Mouse (Mus musculus) adrenal gland, postnatal 36 days (tissue): ENCODE measurements around the gene Cacna2d4. TPM values are rescaled to one million over a fixed set of nuclear protein-coding genes. Genes with fewer than 3 reads are reported as not detected.
A peak's percentile ranks its signal among the peaks of the same experiment; 100 is the strongest.

Experiments
- DNase-seq, 2 experiments: peaks; one replicate each; pipeline ENCODE4 v3.0.0; 2021; ENCODE audit warnings: mixed read lengths in 1 of 2
- total RNA-seq, 2 experiments: library from RNA; stranded (reverse); gene quantifications; 2 replicates each; pipeline ENCODE4 v1.2.3; 2021

Gene Cacna2d4
- total RNA-seq, 2 experiments from 2014 or later: not detected

DNA sequence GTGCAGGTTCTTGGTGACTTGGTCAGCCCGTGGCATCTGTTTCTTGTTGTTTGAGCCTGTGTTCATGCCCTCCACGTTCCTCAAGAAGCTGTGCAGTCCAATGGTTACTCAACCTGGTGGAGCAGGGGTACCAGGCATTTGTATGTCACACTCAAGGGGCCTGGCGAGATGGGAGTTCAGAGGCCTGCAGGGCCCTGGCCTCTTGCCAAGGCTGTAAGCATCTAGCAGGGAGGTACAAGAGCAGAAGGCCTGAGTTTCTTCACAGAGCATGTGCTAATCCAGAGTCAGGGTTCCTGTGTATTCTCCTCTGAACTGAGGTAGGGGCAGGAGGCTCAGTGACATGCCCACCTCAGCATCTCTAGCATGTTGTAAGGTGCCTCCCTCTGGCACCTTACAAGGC lies 76.8 kb downstream of the Cacna2d4 start:
- no peak for DNase-seq

DNA sequence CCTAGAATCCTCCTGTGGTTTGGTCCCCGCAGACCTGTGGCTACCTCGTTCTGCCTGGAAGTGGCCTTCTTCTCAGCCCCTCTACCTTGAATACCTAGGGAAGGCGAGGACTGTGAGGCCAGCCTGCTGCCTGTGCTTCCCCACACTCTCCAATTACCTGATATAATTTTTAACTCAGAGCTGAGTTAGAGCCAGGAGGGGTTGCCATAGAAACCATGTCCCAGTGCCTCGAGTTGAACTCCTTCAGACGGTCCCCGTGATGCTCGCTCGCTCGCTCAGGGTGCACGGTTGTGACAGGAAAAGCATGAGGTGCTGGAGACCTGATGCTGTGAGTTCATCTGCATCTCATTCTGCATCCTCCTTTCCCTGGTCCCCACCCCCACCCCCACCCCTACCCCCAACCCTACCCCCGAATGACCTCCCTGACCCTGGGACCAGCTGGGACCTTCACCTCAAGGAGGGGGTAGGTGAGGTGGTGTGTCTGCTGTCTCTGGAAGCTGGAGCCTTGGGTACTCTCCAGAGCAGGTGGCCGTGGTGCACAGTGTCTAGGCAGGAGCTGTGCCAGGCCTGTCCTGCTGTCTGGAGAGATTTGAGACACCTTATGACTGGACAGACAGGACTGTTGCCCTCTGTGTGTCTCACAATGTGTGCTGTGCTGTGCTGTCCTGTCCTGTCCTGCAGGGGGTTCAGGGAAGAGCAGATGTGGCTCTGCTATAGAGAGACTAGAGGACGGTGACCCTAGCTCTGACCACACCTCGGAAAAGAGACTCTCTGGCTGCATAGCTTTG lies 77.5 kb downstream of the Cacna2d4 start:
- no peak for DNase-seq

DNA sequence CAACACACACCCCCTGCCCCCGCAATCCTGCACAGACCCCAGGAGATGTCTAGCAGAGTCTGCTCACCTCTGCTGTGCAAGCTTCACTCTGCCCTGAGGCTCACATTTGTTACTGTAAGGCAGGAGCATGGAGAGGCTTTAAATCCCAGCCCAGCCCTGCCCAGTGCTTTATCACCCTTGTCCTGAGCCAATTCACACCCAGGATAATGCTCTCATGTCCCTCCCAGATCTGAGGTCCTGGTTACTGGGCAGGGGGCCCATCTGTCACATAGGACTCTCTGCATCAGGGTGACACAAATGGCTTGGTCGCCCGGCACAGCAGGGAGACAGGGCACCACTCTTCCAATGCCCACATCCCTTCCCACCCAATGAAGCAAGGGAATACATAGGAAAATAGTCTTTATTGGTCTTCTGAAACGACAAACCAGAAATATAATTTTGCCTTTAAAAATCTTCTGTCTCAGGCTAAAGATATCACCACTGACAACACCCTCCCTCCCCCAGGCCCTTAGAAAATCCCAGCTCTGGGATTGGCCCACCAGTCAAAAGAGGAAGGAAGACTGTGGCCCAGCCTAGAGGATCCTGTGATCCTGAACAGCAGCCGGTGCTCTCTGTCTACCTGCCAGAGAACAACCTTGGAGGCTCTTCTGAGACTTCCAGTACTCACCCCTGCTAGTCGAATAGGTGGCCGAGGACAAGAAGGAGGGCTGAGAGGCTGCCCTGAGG lies 78.6 kb downstream of the Cacna2d4 start:
- DNase-seq: no peak

DNA sequence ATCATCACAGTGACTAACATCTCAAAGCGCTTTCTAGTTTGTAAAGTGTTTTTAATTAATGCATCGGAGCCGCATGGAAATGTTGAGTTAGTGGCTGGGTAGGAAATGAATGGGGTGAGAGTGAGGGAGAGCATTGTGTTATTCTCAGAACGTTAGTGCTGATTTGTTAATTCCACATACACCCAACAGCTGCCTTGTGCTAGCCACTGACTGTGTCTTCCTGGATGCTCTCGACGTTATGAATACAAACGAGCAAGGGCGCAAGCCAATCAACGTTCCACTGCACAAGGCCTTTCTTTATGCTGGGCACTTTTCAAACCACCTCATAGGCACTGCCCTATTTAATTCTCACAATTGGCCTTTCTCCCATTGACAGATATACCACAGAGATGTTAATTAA lies 82.4 kb downstream of the Cacna2d4 start:
- no peak for DNase-seq

DNA sequence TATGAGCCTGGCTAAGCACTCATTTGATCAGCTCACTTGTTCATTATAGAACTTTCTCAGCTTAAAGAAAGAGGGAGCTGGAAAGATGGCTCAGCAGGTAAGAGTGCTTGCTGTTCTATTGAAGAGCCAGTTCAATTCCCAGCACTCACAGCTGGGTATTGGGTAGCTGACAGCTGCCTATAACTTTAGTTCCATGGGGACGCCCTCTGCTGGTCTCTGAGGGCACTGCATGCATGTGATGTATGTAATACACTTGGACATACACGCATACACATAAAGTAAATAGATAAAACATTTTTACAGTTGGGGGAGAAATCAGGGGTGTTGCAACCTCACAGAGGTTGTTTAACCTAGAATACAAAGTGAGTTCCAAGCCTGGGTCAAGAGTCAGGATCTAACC lies 83.0 kb downstream of the Cacna2d4 start:
- DNase-seq: no peak

DNA sequence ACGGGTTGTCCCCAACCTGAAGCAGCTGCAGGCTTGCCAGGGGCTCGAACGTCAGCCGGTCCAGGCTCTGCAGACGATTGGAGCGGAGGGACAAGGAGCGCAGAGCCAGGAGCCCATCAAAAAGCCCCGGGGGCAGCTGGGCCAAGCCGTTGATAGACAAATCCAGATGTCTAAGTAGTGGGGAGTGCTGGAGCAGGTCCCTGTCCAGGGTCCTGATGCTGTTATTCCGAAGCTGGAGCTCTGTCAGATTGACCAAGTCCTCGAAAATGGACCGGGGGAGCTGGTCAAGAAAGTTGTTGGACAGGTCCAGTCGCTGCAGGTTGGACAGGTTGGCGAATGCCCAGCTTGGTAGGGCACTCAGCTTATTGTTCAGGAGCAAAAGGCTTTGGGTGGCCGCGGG lies 84.2 kb downstream of the Cacna2d4 start:
- peak; percentile 57 to 70 for DNase-seq

DNA sequence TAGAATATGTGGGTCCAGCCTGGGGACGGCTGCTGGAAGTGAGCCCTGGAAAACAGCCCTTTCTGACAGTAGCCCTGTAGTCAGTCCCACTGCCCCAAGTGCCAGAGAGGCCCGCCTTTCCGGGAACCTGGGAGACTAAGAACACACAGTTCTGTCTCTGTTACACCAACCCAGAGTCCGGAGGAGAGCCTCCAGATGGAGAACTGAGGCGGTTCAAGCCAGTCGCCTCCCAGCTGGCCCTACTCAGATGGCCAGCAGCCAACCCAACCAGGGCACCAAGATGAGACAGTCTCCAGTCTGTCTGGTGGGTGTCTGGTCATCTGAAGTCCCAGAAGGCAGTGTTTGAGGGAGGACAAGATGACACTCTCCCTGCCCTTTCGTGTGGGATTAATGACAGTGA lies 85.4 kb downstream of the Cacna2d4 start:
- DNase-seq: no peak

DNA sequence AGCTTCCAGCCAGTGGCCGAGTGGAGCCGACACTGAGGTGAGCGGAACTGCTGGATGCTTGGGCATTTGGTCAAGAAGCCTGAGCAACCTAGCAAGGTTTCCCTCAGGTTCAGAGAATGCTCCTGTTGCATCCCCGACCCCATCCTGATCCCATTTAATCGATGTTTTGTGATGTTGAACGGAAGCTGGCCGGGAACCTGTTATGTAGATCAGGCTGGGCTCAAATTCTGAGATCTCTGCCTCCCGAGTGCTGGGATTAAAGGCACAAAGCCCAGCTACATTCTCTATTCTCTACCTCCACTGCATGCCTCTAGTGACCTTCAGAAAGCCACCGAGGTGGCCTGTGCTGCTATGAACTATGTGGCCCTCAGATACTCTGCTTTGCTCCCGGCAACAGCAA lies 88.5 kb downstream of the Cacna2d4 start:
- no peak for DNase-seq

DNA sequence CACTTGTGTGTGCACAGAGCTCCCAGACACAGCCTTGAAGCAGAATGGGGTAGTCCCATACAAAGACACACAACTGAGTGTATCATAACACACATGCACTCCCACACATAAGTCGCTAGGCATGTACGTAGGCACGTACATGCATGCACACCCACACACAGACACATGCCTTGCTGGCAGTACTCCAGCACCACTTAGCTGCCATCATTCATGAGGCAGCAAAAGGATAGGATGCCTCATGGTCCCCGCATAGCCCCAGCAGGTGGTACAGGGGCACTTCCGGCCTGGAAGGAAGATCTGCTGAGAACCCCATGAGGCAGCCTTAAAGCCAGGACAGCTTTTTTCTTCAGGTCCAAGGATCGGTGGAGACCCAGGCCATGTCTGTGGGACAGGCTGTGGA lies 89.7 kb downstream of the Cacna2d4 start:
- DNase-seq: no peak

DNA sequence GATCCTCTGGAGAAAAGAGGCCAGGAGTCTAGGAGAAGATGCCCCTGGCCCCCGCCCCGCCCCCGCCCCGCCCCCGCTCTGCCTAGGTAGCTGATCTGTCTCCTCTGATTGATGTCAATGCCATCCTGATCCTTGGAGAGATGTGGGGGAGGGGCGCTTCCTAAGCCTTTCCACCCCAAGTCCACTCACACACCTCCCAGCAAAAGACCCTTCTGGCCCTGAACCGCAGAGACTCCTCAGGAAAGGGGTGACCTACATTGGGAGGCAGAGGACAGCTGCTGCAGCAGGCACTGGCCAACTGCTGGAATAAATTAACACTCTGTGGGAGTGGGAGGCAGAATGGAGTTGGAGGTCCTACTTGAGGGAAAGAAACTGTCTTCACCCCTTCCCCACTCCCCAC lies 90.2 kb downstream of the Cacna2d4 start:
- DNase-seq: no peak

DNA sequence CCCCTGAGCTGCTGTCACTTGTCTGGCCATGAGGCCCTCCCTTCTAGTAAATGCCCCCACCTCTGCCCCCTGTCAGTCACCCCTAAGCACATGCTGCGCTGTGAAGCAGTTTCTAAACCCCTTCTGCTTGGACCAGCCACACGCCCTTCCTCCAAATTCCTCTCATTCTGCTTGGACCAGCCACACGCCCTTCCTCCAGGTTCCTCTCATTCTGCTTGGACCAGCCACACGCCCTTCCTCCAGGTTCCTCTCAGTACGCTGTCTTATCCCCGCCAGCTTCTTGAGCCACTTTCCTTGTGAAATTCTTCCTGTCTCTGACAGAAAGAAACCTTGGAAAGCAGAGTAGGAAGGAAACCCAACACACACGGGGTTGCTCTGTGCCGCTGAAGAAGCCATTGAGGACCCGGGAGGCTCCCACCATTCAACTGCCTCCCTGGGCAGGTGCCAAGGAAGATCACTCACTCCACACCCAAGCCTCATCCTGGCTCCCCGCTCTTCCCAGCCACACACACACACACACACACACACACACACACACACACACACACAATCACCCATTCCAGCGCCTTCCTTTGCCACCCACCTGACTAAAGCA lies 92.3 kb downstream of the Cacna2d4 start:
- DNase-seq: peak in 1 of 2 experiments; percentile 33

DNA sequence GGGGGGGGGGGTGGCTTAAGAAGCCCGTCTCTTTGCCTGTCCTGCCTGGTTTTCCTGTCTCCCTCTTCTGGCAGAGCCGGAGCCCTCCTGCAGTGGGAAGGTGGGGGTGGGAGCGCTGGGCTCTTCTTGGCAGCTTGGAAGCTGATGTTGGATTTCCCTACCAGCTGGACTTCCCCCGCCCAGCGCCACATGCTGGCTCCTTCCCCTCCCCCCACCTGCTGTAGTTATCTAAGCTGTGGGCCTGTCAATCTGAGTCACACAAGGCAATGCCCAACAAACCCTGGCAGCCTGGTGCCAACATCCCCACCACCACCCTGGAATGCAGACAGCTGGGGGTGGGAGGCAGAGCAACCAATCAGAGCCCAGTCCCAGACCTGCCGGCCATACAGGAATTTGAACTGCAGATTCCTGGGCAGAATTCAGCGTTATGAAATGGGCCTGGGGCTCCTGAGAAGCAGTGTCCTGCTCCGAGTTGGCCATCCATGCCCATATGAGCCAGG lies 92.9 kb downstream of the Cacna2d4 start:
- peak; percentile 21 to 62 for DNase-seq

DNA sequence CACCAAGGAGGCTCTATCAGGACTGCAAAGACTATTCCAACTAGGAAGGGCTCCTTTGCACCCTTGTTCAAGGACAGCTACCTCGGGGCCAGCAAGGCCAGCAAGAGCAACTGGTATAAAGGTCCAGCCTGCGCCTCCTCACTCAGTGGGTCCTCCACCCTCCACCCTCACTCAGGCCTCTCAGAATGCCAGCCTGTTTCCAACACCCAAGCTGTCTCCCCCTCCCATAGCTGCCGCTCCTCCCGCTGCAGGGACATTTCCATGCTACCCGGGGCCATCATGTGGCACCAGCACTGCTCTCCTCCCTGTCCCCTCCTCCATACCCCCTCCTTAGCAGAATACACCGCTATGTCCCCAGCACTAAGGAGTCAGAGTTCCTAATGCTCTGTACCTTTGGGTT lies 93.6 kb downstream of the Cacna2d4 start:
- no peak for DNase-seq

DNA sequence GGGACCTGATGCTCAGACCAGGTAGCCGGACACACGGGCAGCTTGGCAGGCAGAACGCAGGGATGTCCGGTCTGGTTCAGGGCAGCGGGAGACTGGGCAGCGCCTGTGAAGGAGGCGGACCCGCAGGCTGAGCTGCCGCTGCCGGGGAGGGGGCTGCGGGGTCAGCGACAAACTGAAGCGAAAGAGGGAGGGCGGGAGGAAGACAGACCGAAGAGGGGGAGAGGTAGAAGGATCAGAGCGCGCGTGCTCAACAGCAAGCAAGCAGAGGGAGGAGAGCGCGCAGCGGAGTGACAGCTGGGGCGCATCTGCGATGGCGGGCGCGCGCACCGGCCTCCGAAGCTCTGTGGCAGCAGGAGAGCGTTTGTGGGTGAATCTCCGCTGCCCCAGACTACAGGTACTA lies 94.2 kb downstream of the Cacna2d4 start, which contains the start of gene Lrtm2:
Lrtm2 (minus strand) TSS at position 261 of the 400 bp plus-strand sequence.
- peak in 1 of 2 experiments; percentile 8 for DNase-seq

DNA sequence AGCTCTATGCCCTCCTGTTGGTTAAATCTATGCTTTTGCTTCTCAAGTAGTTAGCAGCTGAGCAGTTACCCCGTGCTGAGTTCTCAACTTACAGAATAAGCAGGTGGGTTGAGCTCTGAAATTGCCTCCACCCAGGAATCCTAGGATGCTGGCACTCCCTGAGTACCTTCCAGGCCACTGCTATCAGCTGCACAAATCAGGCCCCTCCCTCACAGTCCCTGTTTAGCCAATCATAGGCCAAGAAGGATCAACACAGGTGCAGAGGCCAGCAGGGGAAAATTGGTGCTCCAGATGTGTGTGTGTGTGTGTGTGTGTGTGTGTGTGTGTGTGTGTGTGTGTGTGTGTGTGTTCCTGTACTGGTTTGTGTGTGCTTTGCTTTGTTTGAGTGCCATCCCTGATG lies 95.8 kb downstream of the Cacna2d4 start:
- no peak for DNase-seq

DNA sequence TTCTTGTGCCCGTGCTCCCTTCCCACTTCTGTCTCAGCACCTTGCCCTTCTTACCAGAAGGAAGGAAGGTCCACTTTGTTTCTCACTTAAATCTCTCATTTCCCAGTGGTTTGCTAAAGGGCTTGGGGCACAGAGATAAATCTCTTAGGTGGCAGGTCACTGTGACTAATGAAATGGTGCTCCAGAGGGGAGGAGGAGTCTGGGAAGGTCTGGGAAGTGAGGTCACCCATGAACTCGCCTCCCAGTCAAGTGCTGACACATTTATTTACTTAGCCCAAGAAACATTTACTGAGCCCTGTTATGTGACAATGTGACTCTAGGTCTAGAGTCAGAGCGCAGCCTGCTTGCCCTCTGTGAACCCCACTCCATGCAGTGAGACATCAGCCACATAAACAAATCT lies 96.9 kb downstream of the Cacna2d4 start:
- DNase-seq: peak; percentile 58 to 61

DNA sequence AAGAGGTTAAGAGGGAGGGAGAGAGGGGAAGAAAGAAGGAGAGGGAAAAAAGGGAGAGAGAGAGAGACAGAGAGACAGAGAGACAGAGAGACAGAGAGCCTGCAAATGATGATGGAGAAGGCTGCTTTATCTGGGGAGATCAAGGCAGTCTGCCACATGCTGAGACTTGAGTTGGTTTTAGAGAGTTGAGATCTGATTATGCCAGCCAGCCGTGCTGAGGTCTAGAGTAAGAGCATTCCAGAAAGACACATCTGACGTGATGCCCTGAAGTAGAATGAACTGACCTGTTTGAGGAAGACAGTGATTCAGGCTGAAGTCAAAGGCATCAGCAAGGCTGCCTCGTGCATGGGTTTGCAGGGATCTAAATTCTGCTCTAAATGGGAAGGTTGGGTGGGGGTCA lies 97.5 kb downstream of the Cacna2d4 start:
- no peak for DNase-seq

DNA sequence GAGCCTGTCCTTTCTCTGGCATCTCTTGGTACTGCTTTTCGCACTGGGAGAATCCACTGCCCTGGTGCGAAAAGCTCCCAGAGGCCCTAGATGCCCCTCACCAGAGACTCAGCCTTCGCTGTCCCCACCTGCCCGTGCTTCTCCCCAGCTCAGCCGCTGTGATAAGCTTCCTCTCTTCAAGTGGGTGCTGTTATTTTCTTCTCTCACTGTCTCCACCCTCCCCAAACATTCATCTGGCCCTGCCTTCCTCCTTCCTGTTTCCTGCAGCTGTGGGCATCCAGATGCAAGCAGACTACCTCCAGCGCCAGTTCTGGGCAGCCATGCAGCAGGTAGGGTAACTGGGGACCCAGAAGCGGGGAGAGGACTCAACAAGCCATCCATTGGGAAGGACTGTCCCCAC lies 99.8 kb downstream of the Cacna2d4 start:
- no peak for DNase-seq

DNA sequence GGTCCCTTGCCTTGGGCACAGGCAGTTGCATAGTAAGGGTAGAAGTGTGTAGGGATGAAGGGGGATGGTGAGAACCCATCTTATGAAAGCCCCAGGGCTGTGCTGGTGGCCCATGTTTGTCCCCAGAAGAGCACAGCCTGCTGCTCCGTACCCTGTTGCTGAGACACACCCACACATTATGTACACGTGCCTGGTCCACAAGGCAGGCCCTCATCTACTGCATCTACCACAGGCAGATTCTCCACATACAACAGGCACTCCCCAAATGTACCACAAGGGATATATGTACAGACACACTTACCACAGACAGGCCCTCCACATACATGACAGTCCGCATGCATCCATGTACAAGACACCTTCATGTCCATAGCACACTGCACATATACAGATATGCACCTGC lies 101.0 kb downstream of the Cacna2d4 start:
- DNase-seq: no peak

DNA sequence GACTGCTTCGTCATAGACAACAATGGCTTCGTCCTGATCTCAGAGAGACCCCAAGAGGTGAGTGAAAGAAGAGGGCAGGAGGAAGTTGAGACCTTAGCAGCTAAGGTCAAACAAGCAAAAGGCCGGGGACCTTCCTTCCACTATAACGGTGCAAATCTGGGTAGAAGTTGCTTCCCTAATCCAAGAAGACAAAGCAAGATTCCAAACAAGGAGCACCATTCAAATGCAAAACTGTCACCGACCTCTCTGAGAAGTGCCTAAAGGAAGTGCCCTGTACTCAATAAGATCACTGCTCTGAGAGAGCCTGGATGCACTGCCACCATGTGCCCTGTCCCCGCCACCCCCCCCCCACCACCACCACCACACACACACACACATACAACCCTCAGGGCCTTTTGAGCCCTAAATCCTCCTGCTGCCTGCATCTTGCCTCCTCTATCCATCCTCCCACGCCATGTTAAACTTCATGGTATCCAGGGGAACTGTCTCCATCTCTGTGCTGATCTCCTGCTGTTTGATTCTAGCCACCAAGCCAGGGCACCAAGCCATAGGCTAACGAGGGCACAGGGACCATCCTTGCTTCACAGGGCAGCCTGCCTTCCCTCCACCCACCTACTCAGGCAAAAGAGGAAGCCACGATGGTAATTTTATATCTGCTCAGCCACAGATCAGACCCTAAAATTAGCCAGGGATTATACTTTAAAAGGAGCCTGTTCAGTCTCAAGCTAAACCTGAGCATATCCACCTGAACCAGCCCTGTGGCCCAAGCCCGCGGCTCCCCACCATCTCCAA lies 102.0 kb downstream of the Cacna2d4 start:
- DNase-seq: no peak

DNA sequence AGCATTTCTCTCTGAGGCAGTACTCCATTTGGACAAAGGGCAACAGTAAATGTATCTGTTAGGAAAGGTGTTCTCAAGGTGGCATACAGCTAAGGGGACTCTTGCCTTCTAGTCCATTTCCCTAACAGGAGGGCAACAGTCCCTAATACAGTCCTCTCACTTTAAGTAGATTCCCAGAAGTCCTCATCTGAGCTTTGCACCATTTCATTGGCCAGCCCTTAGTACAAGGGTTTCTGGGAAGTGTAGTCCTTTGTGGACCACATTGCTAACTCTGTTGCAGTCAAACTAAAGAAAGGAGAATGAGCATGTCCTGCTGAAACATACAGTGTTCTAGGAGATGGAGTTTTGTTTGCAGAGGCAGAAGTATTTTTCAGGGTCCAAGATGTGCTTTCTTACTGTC lies 105.1 kb downstream of the Cacna2d4 start:
- no peak for DNase-seq

DNA sequence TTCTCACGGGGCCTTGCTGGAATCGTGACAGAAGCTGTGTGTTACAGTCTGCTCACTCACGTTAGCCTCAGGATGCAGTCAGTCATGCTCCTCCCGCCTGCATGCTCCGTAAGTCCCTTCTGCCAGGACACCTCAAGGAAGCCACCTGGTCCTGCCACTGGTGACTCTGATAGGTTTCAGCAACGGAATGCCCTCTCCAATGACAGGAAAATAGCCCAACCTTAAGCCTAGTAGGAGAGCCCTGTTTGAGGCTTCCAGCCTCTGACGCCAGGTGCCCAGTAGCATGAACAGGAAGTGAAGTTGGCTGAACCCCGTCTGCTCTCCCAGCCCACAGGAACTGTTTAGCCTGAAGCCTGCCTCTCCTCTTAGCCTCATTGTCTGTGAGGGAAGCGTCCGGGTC lies 109.9 kb downstream of the Cacna2d4 start:
- DNase-seq: no peak
